Mouse (Mus musculus) G1E (cell line): ENCODE measurements around the gene Utp15. TPM values are rescaled to one million over a fixed set of nuclear protein-coding genes. Genes with fewer than 3 reads are reported as not detected.

Experiments
- ATAC-seq: 2 replicates; pipeline ENCODE4 v1.8.0; 2016; ENCODE audit warnings: mild to moderate bottlenecking; ENCODE audit not compliant: insufficient number of reproducible peaks, poor library complexity, low FRiP score, severe bottlenecking; ENCODE audit errors: extremely low read depth
- DNase-seq: peaks from one replicate; pipeline ENCODE4 v3.0.0; 2012; ENCODE audit warnings: low spot score
- H3K27me3 ChIP-seq: 2 replicates; pipeline ENCODE4 v1.6.1; 2012; ENCODE audit warnings: mild to moderate bottlenecking, low read length, inconsistent platforms; ENCODE audit not compliant: insufficient read depth
- H3K36me3 ChIP-seq: replicated peaks from 2 replicates; pipeline ENCODE3; 2012; ENCODE audit warnings: mild to moderate bottlenecking, inconsistent platforms
- H3K4me1 ChIP-seq: 2 replicates; pipeline ENCODE4 v1.6.1; 2012; ENCODE audit warnings: low read depth, low read length, inconsistent platforms, mixed read lengths; ENCODE audit not compliant: insufficient read depth
- H3K4me3 ChIP-seq: 2 replicates; pipeline ENCODE4 v1.5.1; 2012; ENCODE audit warnings: low read depth, mild to moderate bottlenecking, inconsistent platforms, low read length, moderate library complexity, mixed read lengths
- H3K9me3 ChIP-seq: replicated peaks from 2 replicates; pipeline ENCODE4 v1.6.1; 2012; ENCODE audit warnings: inconsistent platforms
- CTCF ChIP-seq: IDR thresholded peaks from 2 replicates; pipeline ENCODE4 v1.5.1; 2012; ENCODE audit warnings: low read depth, low read length, inconsistent platforms, mixed read lengths
- GATA1 ChIP-seq: IDR thresholded peaks from 2 replicates; pipeline ENCODE4 v1.6.1; 2012; ENCODE audit warnings: borderline replicate concordance, low read length, inconsistent platforms, mixed read lengths
- GATA2 ChIP-seq: IDR thresholded peaks from 2 replicates; pipeline ENCODE4 v1.6.1; 2012; ENCODE audit warnings: low read depth, low read length, inconsistent platforms, borderline replicate concordance
- POLR2AphosphoS5 ChIP-seq: IDR thresholded peaks from 2 replicates; pipeline ENCODE4 v1.6.1; 2012; ENCODE audit warnings: low read depth, low read length, inconsistent platforms; ENCODE audit not compliant: insufficient replicate concordance
- TAL1 ChIP-seq: conservative IDR thresholded peaks from 2 replicates; pipeline ENCODE4 v1.6.1; 2012; ENCODE audit warnings: low read depth, low read length, inconsistent platforms, mixed read lengths
- polyA plus RNA-seq: library from polyadenylated mRNA; stranded (reverse); fragments of >175 nt; gene quantifications from 2 replicates; pipeline ENCODE4 v1.2.3, GENCODE M21; 2012
- total RNA-seq, 2 experiments: library from RNA; stranded (forward) in 1 of 2; stranded (reverse) in 1 of 2; fragments of 200-1000 nt in 1 of 2; fragments of >200 nt in 1 of 2; fragmentation: Nextera tagmentation in 1 of 2; gene quantifications; 2 replicates each; pipeline ENCODE4 v1.2.3; 2014 to 2017

Gene Utp15
- total and polyA plus RNA-seq, 3 experiments: 21.3 to 81.2 (median 51.6) TPM

GRCm38 (mm10) chr13:98264111-98264510 lies 1.3 kb upstream of the Utp15 start:
- TF ChIP-seq GATA2: no peak
- no peak for TF ChIP-seq TAL1
- TF ChIP-seq POLR2AphosphoS5: no peak
- TF ChIP-seq GATA1: no peak
- TF ChIP-seq CTCF: no peak
- peak; percentile 14 for DNase-seq
- H3K9me3 ChIP-seq: no peaks in the 10 kb centered on the region
- peaks cover 53% of the 10 kb centered on the region for H3K36me3 ChIP-seq
- H3K4me3 ChIP-seq: peak overlapping the region; percentile 94
- no peaks in the 10 kb centered on the region for H3K27me3 ChIP-seq
- ATAC-seq: no peak
- peaks cover 25% of the 10 kb centered on the region for H3K4me1 ChIP-seq

- Histone ChIP-seq H3K4me3 (peak overlapping the region; percentile 94), H3K36me3 (peaks cover 53% of the 10 kb centered on the region), H3K9me3 (no peaks in the 10 kb centered on the region), H3K27me3 (no peaks in the 10 kb centered on the region), H3K4me1 (peaks cover 25% of the 10 kb centered on the region)
- TF ChIP-seq TAL1: no peak
- no peak for TF ChIP-seq POLR2AphosphoS5
- no peak for TF ChIP-seq GATA1
- peak; percentile 31 for DNase-seq
- ATAC-seq: no peak; the same call in 1 of the 2 replicates
These were observed 682 bp upstream of the Utp15 start for GRCm38 (mm10) chr13:98263458-98263987.

- DNase-seq: no peak
- no peak for TF ChIP-seq TAL1
- no peak for TF ChIP-seq CTCF
- no peak for TF ChIP-seq GATA1
- ATAC-seq: no peak
- Histone ChIP-seq H3K36me3 (peaks cover 95% of the 10 kb centered on the region), H3K4me1 (no peaks in the 10 kb centered on the region), H3K4me3 (no peak overlapping the region), H3K27me3 (no peaks in the 10 kb centered on the region), H3K9me3 (no peaks in the 10 kb centered on the region)
These were observed 7.9 kb downstream of the Utp15 start for GRCm38 (mm10) chr13:98254921-98255320.

- H3K9me3 ChIP-seq: no peaks in the 10 kb centered on the region
- ATAC-seq: no peak
- no peak for DNase-seq
- H3K4me1 ChIP-seq: peaks cover 4% of the 10 kb centered on the region; the same call in 1 of the 2 replicates
- no peaks in the 10 kb centered on the region for H3K27me3 ChIP-seq
- H3K36me3 ChIP-seq: peaks cover 85% of the 10 kb centered on the region
- TF ChIP-seq TAL1 (no peak), GATA2 (no peak), POLR2AphosphoS5 (no peak), GATA1 (no peak), CTCF (no peak)
- H3K4me3 ChIP-seq: no peak overlapping the region
These were observed 13.2 kb downstream of the Utp15 start for GRCm38 (mm10) chr13:98249594-98249993.

GRCm38 (mm10) chr13:98245386-98245785 lies 17.5 kb downstream of the Utp15 start:
- H3K36me3 ChIP-seq: peaks cover 45% of the 10 kb centered on the region
- H3K4me1 ChIP-seq: peaks cover 4% of the 10 kb centered on the region; the same call in 1 of the 2 replicates
- H3K4me3 ChIP-seq: no peak overlapping the region
- peaks cover 14% of the 10 kb centered on the region for H3K27me3 ChIP-seq
- ATAC-seq: no peak
- TF ChIP-seq TAL1 (no peak), GATA1 (no peak), CTCF (no peak), POLR2AphosphoS5 (no peak), GATA2 (no peak)
- DNase-seq: no peak
- H3K9me3 ChIP-seq: 0 out of 2 replicates have a peak, but pooled peaks cover 2% of the 10 kb centered on the region

- DNase-seq (no peak), ATAC-seq (no peak)
- Histone ChIP-seq H3K4me1 (peaks cover 4% of the 10 kb centered on the region; the same call in 1 of the 2 replicates), H3K36me3 (peaks cover 38% of the 10 kb centered on the region), H3K27me3 (peaks cover 16% of the 10 kb centered on the region), H3K4me3 (no peak overlapping the region), H3K9me3 (0 out of 2 replicates have a peak, but pooled peaks cover 2% of the 10 kb centered on the region)
- TF ChIP-seq CTCF (no peak), GATA2 (no peak), TAL1 (no peak), POLR2AphosphoS5 (no peak), GATA1 (no peak)
These were observed 18.1 kb downstream of the Utp15 start for GRCm38 (mm10) chr13:98244571-98245350.
